Mouse (Mus musculus) brain, embryonic 14.5 days (tissue): ENCODE data around the gene Rhov.

Experiments
- CTCF ChIP-seq: fragments of 200-500 bp; IDR thresholded peaks from 2 replicates; pipeline ENCODE4 v1.5.1; 2012; ENCODE audit warnings: inconsistent platforms, mild to moderate bottlenecking, moderate library complexity, borderline replicate concordance; ENCODE audit not compliant: insufficient read depth, insufficient read length; ENCODE audit errors: extremely low read depth
- POLR2A ChIP-seq: fragments of 200-500 bp; IDR thresholded peaks from 2 replicates; pipeline ENCODE4 v1.6.1; 2012; ENCODE audit warnings: mild to moderate bottlenecking, inconsistent platforms, borderline replicate concordance; ENCODE audit not compliant: poor library complexity, insufficient read depth, insufficient read length, severe bottlenecking; ENCODE audit errors: extremely low read depth

DNA sequence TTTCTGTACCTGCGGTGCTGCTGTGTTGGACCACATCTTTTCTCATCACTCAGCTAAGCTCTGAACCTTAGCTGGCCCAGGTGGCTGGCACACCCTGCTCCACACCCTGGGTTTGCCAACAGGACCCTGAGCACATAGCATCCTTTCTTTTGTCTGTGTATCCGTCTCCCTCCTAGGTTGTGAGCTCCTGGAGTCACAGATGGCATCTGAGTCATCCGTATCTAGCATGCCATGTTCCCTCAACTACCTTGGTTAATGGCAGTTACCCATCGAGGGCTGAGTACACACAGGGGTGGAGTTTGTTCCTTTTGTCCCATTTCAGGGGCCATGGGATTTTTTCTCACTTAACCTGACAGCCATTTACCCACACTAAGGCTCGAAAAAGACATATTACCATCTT lies 20.7 kb downstream of the Rhov start:
- TF ChIP-seq POLR2A, result no peak
- TF ChIP-seq CTCF, result no peak
